Mouse (Mus musculus): ENCODE data around the gene Arhgef12.

GRCm38 (mm10) chr9:43114833-43115232, 7.8 kb upstream of the Arhgef12 start:
- no peak for TF ChIP-seq CTCF (IDR thresholded peaks at IDR 0.05; ENCODE audit: control insufficient read depth, insufficient read depth, low read length)
- no peak for TF ChIP-seq POLR2A (IDR thresholded peaks at IDR 0.05; ENCODE audit: borderline replicate concordance, control insufficient read depth, low read depth, low read length)

Data from bone marrow, adult 2 months (tissue).